Mouse (Mus musculus) bone marrow macrophage, adult 2 months (primary cell): ENCODE data around the gene Lor.

Experiments
- CTCF ChIP-seq: IDR thresholded peaks from 2 replicates; pipeline ENCODE4 v1.5.1; 2012; ENCODE audit warnings: low read depth, mild to moderate bottlenecking, low read length, moderate library complexity
- POLR2A ChIP-seq: IDR thresholded peaks from 2 replicates; pipeline ENCODE4 v1.6.1; 2012; ENCODE audit warnings: mild to moderate bottlenecking, low read depth, low read length, borderline replicate concordance

DNA sequence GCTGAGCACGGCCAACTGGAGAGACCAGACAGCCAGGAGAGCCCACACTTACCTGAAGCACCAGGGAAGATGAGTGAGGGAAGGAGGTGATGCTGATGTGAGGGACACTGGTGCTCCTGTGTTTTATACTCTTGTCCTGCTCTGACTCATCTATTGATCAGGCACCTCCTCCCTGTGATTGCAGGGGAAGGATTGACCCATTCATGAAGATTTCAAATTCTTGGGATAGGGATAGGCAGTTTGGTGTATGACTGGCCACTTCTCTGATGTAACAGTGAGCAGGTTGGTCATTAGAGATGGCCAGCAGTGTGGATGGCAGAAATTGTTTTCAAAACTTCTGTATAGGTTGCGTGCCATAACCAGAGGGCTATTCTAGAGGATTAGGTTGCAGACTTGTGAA lies at the start of gene Lor:
- TF ChIP-seq CTCF (no peak), POLR2A (no peak)
